In genomic region chr5:3341931-3342770, GRCm38 (mm10) we compare ENCODE assay signal across 8 mouse cellular contexts. TPM values are rescaled to one million over a fixed set of nuclear protein-coding genes. Genes with fewer than 3 reads are reported as not detected.
DNase-seq lines count a peak whose midpoint lies in the region; ATAC-seq and TF ChIP-seq lines count a peak whose summit lies in the region.

No protein-coding gene starts in this region.

- DNase-seq in G1E (ENCODE audit: low spot score): peak; percentile 60
- peak; percentile 71 for DNase-seq in brain, embryonic 14.5 days (ENCODE audit: low read depth)
- peak; percentile 3 for DNase-seq in gastrocnemius, adult 18-20 months (ENCODE audit: low spot score)
- peak; percentile 30 for DNase-seq in hindbrain, postnatal 0 days (ENCODE audit: low spot score)
- peak in 1 of 2 experiments; percentile 51 for DNase-seq in spleen, adult 2 months (ENCODE audit: low read depth in 1 of 2, low spot score in 2 of 2)

- no peak for ATAC-seq in G1E (ENCODE audit: extremely low read depth, insufficient number of reproducible peaks, low FRiP score, poor library complexity, severe bottlenecking)
- ATAC-seq in hindbrain, postnatal 0 days: no peak; the same call in none of the 2 replicates
- peak; percentile 37; the same call in 1 of the 2 replicates for ATAC-seq in limb, embryonic 12.5 days (ENCODE audit: insufficient number of reproducible peaks, insufficient read depth, low FRiP score, low TSS enrichment, low read depth)
- ATAC-seq in midbrain, embryonic 13.5 days: peak; percentile 44
- no peak for ATAC-seq in erythroid progenitor cell, adult 5-6 weeks (replicated peaks; ENCODE audit: low FRiP score, poor library complexity, severe bottlenecking)

- H3K27ac ChIP-seq in hindbrain, postnatal 0 days: peak overlapping the region; percentile 70
- peak overlapping the region; percentile 87 for H3K27ac ChIP-seq in limb, embryonic 12.5 days
- H3K27ac ChIP-seq in midbrain, embryonic 13.5 days: peak overlapping the region; percentile 56
- peak overlapping the region; percentile 77 for H3K27ac ChIP-seq in spleen, adult 2 months (ENCODE audit: insufficient read depth, low read length)

- H3K36me3 ChIP-seq in G1E (replicated peaks): peaks cover 8% of the 10 kb centered on the region
- no peaks in the 10 kb centered on the region for H3K36me3 ChIP-seq in hindbrain, postnatal 0 days (ENCODE audit: insufficient read depth, low read length)
- no peaks in the 10 kb centered on the region for H3K36me3 ChIP-seq in limb, embryonic 12.5 days
- H3K36me3 ChIP-seq in midbrain, embryonic 13.5 days: no peaks in the 10 kb centered on the region
- no peaks in the 10 kb centered on the region; the same call in 1 of the 2 replicates for H3K36me3 ChIP-seq in spleen, adult 2 months (ENCODE audit: control insufficient read depth, insufficient read depth, low read length)

- WGBS in hindbrain, postnatal 0 days: under 1% methylated on average over 58 of the region's 60 CpGs
- under 1% methylated on average over 60 of the region's 60 CpGs for WGBS in limb, embryonic 12.5 days
- under 1% methylated on average over 60 of the region's 60 CpGs for WGBS in midbrain, embryonic 13.5 days
- under 1% methylated on average over 60 of the region's 60 CpGs for WGBS in spleen, adult 2 months

- peak overlapping the region; percentile 90 for H3K4me2 ChIP-seq in hindbrain, postnatal 0 days (ENCODE audit: low read depth, low read length)
- peak overlapping the region; percentile 96 for H3K4me2 ChIP-seq in limb, embryonic 12.5 days
- H3K4me2 ChIP-seq in midbrain, embryonic 13.5 days (replicated peaks): peak overlapping the region; percentile 94

- 0 out of 2 replicates have a peak, but pooled peaks cover 2% of the 10 kb centered on the region for H3K9me3 ChIP-seq in G1E (replicated peaks)
- H3K9me3 ChIP-seq in hindbrain, postnatal 0 days (ENCODE audit: low read length): no peaks in the 10 kb centered on the region
- H3K9me3 ChIP-seq in limb, embryonic 12.5 days: no peaks in the 10 kb centered on the region
- no peaks in the 10 kb centered on the region for H3K9me3 ChIP-seq in midbrain, embryonic 13.5 days

- peak overlapping the region; percentile 93 for H3K4me3 ChIP-seq in G1E (ENCODE audit: low read depth, low read length)
- peak overlapping the region; percentile 62 for H3K4me3 ChIP-seq in hindbrain, postnatal 0 days (ENCODE audit: low read length)
- H3K4me3 ChIP-seq in limb, embryonic 12.5 days (replicated peaks): peak overlapping the region; percentile 60
- peak overlapping the region; percentile 57 for H3K4me3 ChIP-seq in midbrain, embryonic 13.5 days (replicated peaks)
- H3K4me3 ChIP-seq in spleen, adult 2 months (ENCODE audit: extremely low read depth, insufficient read depth, insufficient read length): peak overlapping the region; percentile 68

- no peaks in the 10 kb centered on the region for H3K27me3 ChIP-seq in G1E (ENCODE audit: insufficient read depth, low read length)
- no peaks in the 10 kb centered on the region for H3K27me3 ChIP-seq in hindbrain, postnatal 0 days (ENCODE audit: insufficient read depth, low read length)
- H3K27me3 ChIP-seq in limb, embryonic 12.5 days: no peaks in the 10 kb centered on the region
- peaks cover 42% of the 10 kb centered on the region for H3K27me3 ChIP-seq in midbrain, embryonic 13.5 days
- no peaks in the 10 kb centered on the region for H3K27me3 ChIP-seq in spleen, adult 2 months (ENCODE audit: control insufficient read depth, insufficient read depth, low read length)

- TF ChIP-seq POLR2A in brain, embryonic 14.5 days (IDR thresholded peaks at IDR 0.05; ENCODE audit: borderline replicate concordance, extremely low read depth, insufficient read depth, insufficient read length, poor library complexity, severe bottlenecking): no peak
- TF ChIP-seq POLR2A in spleen, adult 2 months (IDR thresholded peaks at IDR 0.05; ENCODE audit: low read depth, low read length): no peak

- TF ChIP-seq CTCF in G1E (IDR thresholded peaks at IDR 0.05; ENCODE audit: low read depth, low read length): no peak
- no peak for TF ChIP-seq CTCF in brain, embryonic 14.5 days (IDR thresholded peaks at IDR 0.05; ENCODE audit: borderline replicate concordance, extremely low read depth, insufficient read depth, insufficient read length)
- TF ChIP-seq CTCF in hindbrain, postnatal 0 days (IDR thresholded peaks at IDR 0.05; ENCODE audit: low read depth): no peak
- TF ChIP-seq CTCF in spleen, adult 2 months (IDR thresholded peaks at IDR 0.05; ENCODE audit: extremely low read depth, insufficient read depth, insufficient read length, insufficient replicate concordance): no peak

- H3K4me1 ChIP-seq in G1E (ENCODE audit: insufficient read depth, low read depth, low read length): peaks cover 22% of the 10 kb centered on the region
- no peaks in the 10 kb centered on the region for H3K4me1 ChIP-seq in hindbrain, postnatal 0 days (ENCODE audit: insufficient read depth, low read length)
- H3K4me1 ChIP-seq in limb, embryonic 12.5 days (replicated peaks): no peaks in the 10 kb centered on the region
- peaks cover 35% of the 10 kb centered on the region for H3K4me1 ChIP-seq in midbrain, embryonic 13.5 days (replicated peaks)
- H3K4me1 ChIP-seq in spleen, adult 2 months (ENCODE audit: control insufficient read depth, insufficient read depth, insufficient read length): no peaks in the 10 kb centered on the region; the same call in 1 of the 2 replicates

- H3K9ac ChIP-seq in hindbrain, postnatal 0 days (replicated peaks; ENCODE audit: low read length): peak overlapping the region; percentile 49
- peak overlapping the region; percentile 72 for H3K9ac ChIP-seq in limb, embryonic 12.5 days (replicated peaks)
- H3K9ac ChIP-seq in midbrain, embryonic 13.5 days (replicated peaks): peak overlapping the region; percentile 64; the same call in 1 of the 2 replicates

RNA-seq across cellular contexts. Expression of gene Cdk6, which starts 0.9 kb away (rescaled TPM):
- total RNA-seq in G1E (2014; fragmentation: Nextera tagmentation) (142 and 144 TPM in 2 replicates), G1E (2017) (54.9 and 75.2 TPM in 2 replicates)
- polyA plus RNA-seq in G1E (2012): 114 and 129 TPM in 2 replicates
- 10.0 and 10.4 TPM in 2 replicates for polyA plus RNA-seq in brain, embryonic 14.5 days (2012; rRNA removed)
- total RNA-seq in gastrocnemius, adult 18-20 months (2021): 1 to 10 TPM in 1 of 2 experiments, under 1 TPM in 1; 0.73 to 1.1 TPM
- total RNA-seq in hindbrain, postnatal 0 days (2014; rRNA removed): 16.5 and 21.9 TPM in 2 replicates
- 12.2 and 12.8 TPM in 2 replicates for polyA plus RNA-seq in hindbrain, postnatal 0 days (2015; fragmentation: Nextera tagmentation; extraction: Ambion mirVana)
- 29.7 and 32.5 TPM in 2 replicates for polyA plus RNA-seq in limb, embryonic 12.5 days (2016; fragmentation: Nextera tagmentation; extraction: Ambion mirVana)
- polyA plus RNA-seq in midbrain, embryonic 13.5 days (2015; fragmentation: Nextera tagmentation; extraction: Ambion mirVana): 15.9 and 18.0 TPM in 2 replicates
- 9.7 and 14.3 TPM in 2 replicates for polyA plus RNA-seq in spleen, adult 2 months (2012; rRNA removed)
- total RNA-seq in erythroid progenitor cell, adult 5-6 weeks (2015; ENCODE audit: low replicate concordance): 22.3 and 26.8 TPM in 2 replicates
- 8.2 and 10.4 TPM in 2 replicates for total RNA-seq in erythroid progenitor cell, adult 5-6 weeks (2017; ENCODE audit: low replicate concordance)

Comparison
In these comparisons a context has a peak if more than half of its experiments do, and no peak if none do; other contexts are left out.
1. ATAC-seq: peak in limb, embryonic 12.5 days (single experiment) and midbrain, embryonic 13.5 days (single experiment); none in G1E (single experiment), hindbrain, postnatal 0 days (single experiment) and erythroid progenitor cell, adult 5-6 weeks (single experiment).
2. Peak in every context shown above with its lines, with median percentiles within 50 percentile points of each other: H3K4me3 ChIP-seq, H3K27ac ChIP-seq, H3K4me2 ChIP-seq and H3K9ac ChIP-seq.